Mouse (Mus musculus) CD4-positive, CD25-positive, alpha-beta regulatory T cell, adult 2 months (primary cell): ENCODE data around the gene Peli1.
"Not testable (repeated sequence)": the region's sequence is repeated elsewhere in the genome, so short reads cannot be mapped to it uniquely, and the experiment has no call there.

Experiments
- DNase-seq: peaks from one replicate; pipeline ENCODE4 v3.0.0-alpha.2; 2012; ENCODE audit warnings: low read depth, low spot score

Peli1 gene

GRCm38 (mm10) chr11:21151672-21152071, 60.6 kb downstream of the Peli1 start:
- peak; percentile 42 for DNase-seq

GRCm38 (mm10) chr11:21153111-21153510, 62.0 kb downstream of the Peli1 start:
- no peak for DNase-seq

GRCm38 (mm10) chr11:21157595-21157994, 66.5 kb downstream of the Peli1 start:
- DNase-seq, result no peak

GRCm38 (mm10) chr11:21162093-21162492, 71.0 kb downstream of the Peli1 start:
- no peak for DNase-seq

GRCm38 (mm10) chr11:21163143-21163542, 72.1 kb downstream of the Peli1 start:
- DNase-seq, result no peak

- DNase-seq, result peak; percentile 54
These were observed 72.6 kb downstream of the Peli1 start for GRCm38 (mm10) chr11:21163673-21164072.

- DNase-seq, result peak; percentile 66
These were observed 73.4 kb downstream of the Peli1 start for GRCm38 (mm10) chr11:21164312-21164993.

- no peak for DNase-seq
These were observed 74.0 kb downstream of the Peli1 start for GRCm38 (mm10) chr11:21164994-21165560.

- peak; percentile 55 for DNase-seq
These were observed 75.5 kb downstream of the Peli1 start for GRCm38 (mm10) chr11:21166495-21167096.

- DNase-seq, result no peak
These were observed 77.9 kb downstream of the Peli1 start for GRCm38 (mm10) chr11:21168828-21169607.

GRCm38 (mm10) chr11:21169608-21169860, 78.4 kb downstream of the Peli1 start:
- DNase-seq, result not testable (repeated sequence)

GRCm38 (mm10) chr11:21172281-21172680, 81.2 kb downstream of the Peli1 start:
- peak; percentile 81 for DNase-seq

GRCm38 (mm10) chr11:21173926-21174325, 82.8 kb downstream of the Peli1 start:
- peak; percentile 62 for DNase-seq

GRCm38 (mm10) chr11:21174396-21174795, 83.3 kb downstream of the Peli1 start:
- peak; percentile 94 for DNase-seq

GRCm38 (mm10) chr11:21175063-21175462, 84.0 kb downstream of the Peli1 start:
- DNase-seq, result peak; percentile 62

GRCm38 (mm10) chr11:21176491-21176890, 85.4 kb downstream of the Peli1 start:
- peak; percentile 45 for DNase-seq

- peak; percentile 86 for DNase-seq
These were observed 87.3 kb downstream of the Peli1 start for GRCm38 (mm10) chr11:21178343-21178742.

GRCm38 (mm10) chr11:21178998-21179645, 88.0 kb downstream of the Peli1 start:
- DNase-seq, result peak; percentile 44

- DNase-seq, result not testable (repeated sequence)
These were observed 88.8 kb downstream of the Peli1 start for GRCm38 (mm10) chr11:21179873-21180272.

- peak; percentile 70 for DNase-seq
These were observed 89.6 kb downstream of the Peli1 start for GRCm38 (mm10) chr11:21180650-21181049.

- peak; percentile 58 for DNase-seq
These were observed 90.5 kb downstream of the Peli1 start for GRCm38 (mm10) chr11:21181616-21182015.

- peak; percentile 33 for DNase-seq
These were observed 91.6 kb downstream of the Peli1 start for GRCm38 (mm10) chr11:21182709-21183108.
